Mouse (Mus musculus) skeletal muscle tissue, adult 2 months (tissue): ENCODE measurements around the gene Mnt.
A peak's percentile ranks its signal among the peaks of the same experiment; 100 is the strongest.
"Not testable (repeated sequence)": the region's sequence is repeated elsewhere in the genome, so short reads cannot be mapped to it uniquely, and the experiment has no call there.

Source experiments
- DNase-seq: peaks from one replicate; pipeline ENCODE4 v3.0.0-alpha.2; 2012; ENCODE audit warnings: low read depth, low spot score

Mnt gene

DNA sequence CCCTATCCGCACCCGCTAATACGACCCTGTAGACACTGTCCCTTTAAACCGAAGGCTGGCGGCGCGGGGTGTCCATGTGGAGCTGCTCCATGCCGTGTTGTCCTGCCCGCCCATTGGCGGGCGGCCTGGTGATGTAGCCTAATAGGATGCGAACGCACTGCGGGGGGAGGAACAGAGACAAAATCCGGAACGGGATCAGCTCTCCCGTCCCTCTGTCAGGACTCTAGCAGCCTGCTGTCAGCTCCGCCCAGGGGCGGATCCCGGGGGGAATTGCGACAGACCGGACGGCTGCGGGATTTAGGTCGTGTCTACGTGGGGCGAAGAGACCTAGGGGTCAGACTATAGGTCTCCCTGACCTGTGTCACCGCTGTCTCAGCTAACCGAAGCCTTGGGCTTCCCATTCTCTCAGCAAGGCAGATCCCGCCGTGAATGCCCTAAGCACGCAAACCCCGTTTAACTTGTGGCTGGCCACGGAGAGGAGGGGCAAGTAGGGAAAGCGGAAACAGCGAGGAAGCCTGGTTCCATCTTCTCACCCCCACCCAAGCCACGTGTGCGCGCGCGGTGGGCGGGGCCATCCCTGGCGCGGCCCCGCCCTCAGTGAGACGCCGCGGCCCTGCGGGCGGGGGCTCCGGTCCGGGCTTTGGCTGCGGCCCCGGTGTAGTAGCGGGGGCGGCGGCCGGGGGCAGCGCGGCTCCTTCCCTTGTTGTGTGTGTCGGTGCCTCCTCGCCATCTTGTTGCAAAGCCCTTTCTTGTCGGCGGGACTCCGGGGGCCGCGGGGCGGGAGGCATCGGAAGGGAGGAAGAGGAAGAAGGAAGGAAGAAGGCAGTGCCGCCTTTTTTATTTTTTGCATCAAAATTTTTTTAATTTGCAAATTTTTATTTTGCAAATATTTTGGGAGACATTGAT is at the start of gene Mnt:
TSS of gene Mnt (plus strand) at position 665 of the 906 bp plus-strand sequence.
- peak; percentile 99 for DNase-seq

DNA sequence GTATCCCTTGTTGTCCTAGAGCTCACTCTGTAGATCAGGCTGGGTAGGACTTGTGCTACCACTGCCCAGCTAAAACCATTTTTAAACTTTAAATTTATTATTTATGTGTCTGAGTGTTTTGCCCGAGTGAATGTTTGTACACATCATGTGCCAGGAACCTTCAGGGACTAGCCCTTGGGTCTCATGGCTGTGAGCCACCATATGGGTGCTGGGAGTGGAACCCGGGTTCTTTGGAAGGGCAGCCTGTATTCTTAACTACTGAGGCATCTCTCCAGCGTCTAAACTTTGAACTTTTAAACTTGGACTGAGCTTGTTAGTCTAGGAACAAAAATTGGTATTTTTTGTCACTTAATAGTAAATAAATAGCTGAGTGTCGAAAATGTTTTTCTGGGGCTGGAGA is 37.8 kb upstream of the Mnt start:
- no peak for DNase-seq

GRCm38 (mm10) chr11:74800658-74801057 is 30.1 kb upstream of the Mnt start:
- no peak for DNase-seq

DNA sequence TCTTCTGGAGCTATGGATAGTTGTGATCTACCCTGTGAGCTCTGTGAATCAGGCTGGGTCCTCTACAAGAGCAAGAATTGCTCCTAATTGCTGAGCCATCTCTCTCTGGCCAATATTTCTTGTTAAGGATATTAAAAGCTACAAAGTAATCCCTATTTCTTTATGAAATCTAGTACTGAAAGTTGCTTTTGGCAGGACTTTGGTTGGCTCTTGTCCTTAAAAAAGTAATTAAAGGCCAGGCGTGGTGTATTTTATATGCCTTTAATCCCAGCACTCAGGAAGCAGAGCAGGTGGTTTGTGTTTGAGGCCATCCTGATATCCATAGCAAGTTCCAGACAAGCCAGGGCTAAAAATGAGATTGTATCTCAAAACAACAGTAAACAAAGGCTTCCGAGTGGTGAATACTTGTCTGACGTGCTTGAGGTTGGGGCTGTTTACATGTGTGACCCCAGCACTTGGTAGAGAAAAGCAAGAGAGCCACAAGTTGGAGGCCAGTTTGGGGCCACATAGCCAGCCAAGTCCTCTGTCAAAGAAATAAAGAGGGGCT is 26.6 kb upstream of the Mnt start:
- DNase-seq, result no peak

DNA sequence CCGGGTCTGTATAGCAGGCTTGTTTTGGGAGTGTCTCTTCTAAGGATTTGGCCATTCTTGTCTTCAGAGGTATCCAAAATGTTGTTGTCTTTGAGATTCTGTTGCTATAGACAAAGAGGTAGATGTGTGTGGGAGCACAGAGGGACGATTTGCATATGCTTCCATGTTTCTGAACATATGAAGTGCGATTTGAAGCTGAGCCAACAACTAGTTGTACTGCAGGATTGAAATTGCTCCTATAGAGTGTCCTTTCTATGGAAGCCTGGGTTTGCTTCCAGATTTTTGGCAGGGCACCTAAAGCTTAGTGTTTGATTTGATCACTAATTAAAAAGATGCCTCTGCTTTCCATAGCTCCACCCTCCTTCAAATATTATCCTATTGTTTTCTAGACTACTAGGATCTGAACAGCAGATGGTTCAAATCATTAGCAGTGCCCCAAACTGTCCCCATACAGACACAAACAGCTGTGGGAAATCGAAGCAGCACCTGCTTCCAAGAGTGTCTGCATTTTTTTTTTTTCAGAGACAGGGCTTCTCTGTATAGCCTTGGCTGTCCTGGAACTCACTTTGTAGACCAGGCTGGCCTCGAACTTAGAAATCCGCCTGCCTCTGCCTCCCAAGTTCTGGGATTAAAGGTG is 23.4 kb upstream of the Mnt start:
- DNase-seq, result no peak

DNA sequence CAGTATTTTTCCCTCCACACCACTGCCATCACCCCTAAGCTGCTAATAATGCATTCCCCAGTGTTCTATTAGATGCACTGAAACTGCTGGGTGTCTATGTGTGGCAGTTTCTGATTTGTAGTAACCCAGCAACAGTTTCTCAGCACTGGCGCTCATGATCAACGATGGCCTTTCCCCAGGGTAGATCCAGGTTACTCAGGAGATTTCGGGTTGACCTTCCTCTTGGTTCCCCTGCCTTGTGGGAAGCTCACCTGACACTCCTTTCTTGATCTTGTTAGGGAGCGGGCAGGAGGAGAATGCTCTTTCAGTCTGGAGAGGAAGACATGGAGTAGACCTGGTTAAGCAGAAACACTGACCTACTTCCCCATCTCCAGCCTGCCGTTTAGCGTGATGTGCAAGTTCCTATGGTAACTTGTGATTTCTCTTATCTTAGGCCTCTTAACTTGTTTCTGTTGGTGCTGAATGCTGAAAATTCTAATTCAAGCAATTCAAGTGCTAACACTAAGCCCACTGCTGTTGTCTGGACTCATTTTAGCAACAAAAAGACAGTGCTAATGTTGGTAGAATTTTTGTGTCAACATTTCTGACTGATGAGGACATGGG is 22.4 kb upstream of the Mnt start:
- no peak for DNase-seq

DNA sequence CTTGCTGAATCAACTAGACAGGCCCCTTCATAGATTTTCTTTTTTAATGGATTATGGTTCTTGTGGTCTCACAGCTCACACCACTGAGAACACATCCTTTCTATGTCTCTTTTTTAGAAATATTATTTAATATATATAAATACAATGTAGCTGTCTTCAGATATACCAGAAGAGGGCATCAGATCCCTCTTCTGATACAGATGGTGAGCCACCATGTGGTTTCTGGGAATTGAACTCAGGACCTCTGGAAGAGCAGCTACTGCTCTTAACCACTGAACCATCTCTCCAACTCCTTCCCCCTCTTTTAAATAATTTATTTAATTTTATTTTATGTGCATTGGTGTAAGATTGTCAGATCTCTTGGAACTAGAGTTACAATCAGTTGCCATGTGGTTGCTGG is 20.6 kb upstream of the Mnt start:
- DNase-seq, result no peak

DNA sequence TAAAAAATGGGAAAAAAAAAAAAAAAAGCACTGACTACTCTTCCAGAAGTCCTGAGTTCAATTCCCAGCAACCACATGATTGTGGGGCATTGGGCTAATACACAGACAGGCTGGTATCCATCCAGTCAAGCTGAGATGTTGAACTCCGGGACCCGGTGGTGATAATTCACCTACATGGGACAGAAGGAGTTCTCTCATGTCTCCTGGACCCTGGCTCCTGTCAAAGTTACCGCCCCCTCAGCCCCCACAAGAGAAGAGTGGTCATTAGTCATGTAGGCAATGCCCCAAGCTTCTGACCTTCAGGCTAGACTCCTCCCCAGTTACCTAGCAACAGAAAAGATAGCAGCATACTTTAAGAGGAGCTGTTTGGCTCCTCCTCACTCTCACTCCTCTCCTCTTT is 19.7 kb upstream of the Mnt start:
- DNase-seq, result not testable (repeated sequence)

DNA sequence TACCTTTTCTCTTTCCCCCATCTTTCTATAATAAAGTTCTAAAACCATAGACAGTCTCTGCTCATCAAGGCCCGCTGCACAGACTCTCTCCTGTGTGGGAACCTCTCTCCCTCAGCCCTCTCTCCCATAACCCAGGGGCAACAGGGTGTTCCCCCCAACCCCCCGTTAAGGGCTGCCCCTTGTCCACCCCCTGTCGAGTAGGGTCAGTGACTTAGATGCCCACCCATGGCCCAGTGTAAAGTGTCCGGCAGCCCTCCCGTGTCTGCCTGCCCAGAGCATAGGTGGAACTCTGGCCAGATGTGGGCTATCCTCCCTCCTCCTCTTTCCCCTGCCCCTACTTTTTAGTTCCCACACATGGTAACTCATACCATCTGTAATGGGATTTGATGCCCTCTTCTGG is 19.2 kb upstream of the Mnt start:
- no peak for DNase-seq

- no peak for DNase-seq
Measured at GRCm38 (mm10) chr11:74815795-74816194, 14.9 kb upstream of the Mnt start.

GRCm38 (mm10) chr11:74820921-74821320 is 9.8 kb upstream of the Mnt start:
- DNase-seq, result no peak

- DNase-seq, result no peak
Measured at GRCm38 (mm10) chr11:74821463-74821862, 9.3 kb upstream of the Mnt start.

DNA sequence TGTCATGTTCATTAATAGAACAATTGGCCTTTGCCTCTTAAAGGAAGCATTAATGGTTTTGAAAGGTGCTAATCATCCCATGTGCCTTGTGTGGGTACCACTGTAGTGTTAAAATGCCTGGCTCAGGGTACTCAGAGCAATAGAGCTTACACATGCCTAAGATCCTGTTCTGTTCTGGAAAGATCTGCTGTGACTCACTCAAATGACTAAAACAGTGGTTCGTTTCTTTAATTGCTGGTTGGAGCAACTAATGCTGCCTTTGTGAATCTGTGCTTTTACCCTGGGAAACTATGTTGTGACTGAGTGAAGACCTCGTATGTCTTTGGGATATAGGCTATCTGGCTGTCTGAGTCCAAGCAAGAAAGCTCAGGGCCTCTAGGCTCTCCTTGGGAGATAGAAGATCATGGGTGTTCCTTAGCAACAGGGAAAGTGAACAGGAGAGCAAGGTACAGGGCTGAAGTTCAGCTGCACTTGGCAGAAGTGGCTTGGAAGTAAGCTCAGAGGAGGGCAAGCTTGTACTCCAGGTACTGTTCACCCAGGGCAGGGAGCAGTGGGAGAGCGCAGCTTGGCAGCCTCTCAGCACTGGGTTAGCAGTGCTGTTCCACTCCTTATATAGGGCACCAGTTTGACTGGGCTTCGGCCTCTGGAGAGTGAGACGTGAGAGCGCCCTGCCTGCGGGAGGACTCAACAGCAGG is 7.8 kb upstream of the Mnt start:
- no peak for DNase-seq

- no peak for DNase-seq
Measured at GRCm38 (mm10) chr11:74826151-74826550, 4.6 kb upstream of the Mnt start.

GRCm38 (mm10) chr11:74826702-74827101 is 4.0 kb upstream of the Mnt start:
- DNase-seq, result no peak

GRCm38 (mm10) chr11:74827791-74828403 is 2.8 kb upstream of the Mnt start:
- DNase-seq, result no peak

DNA sequence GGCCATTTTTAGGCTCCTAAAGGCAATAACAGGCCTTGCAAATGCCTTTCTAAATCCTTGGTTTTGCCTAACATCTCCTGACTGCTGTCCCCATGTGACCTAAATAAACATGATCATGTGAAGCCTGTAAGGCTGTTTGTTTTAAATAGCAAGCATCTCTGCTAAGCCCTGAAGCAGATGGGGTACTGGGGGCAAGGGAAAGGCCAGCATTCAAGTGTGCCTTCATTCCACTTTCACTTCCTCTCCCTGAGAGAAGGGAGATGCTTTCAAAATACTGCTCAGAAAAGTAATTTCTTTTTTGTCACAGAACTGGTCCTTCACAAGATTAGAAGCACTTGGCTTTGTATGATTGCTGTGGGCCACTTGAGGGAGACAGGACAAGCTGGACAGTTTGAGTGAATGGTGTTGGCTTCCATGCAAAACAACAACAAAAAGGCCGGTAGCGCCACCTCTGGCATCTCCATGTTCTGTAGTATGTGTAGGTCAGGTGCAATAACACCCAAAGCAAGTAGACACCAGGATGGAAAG is 2.3 kb upstream of the Mnt start:
- DNase-seq, result no peak

GRCm38 (mm10) chr11:74828965-74829550 is 1.7 kb upstream of the Mnt start:
- DNase-seq, result no peak

GRCm38 (mm10) chr11:74829812-74830211 is 908 bp upstream of the Mnt start:
- peak; percentile 76 for DNase-seq

- no peak for DNase-seq
Measured at GRCm38 (mm10) chr11:74831191-74831605, 478 bp downstream of the Mnt start.
